13 mouse cellular contexts compared by ENCODE assay signal in the genomic region with DNA sequence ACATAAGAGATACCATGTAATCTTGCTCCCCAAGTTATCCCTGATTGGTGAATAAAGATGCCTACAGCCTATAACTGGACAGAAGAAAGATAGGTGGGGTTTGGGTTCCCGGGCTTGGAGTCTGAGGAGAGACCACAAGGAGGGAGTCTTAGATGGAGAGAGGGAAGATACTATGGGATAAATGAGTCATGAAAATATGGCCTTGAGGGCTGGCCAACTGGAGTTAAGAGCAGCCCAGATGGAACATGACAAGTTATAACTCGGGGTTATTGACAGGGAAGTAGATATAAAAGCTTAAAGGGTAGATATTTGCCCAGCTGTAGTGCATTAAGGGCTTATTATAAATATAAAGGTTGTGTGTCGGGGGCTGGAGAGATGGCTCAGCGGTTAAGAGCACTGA.
"Had no signal": no experiment of that assay in that cellular context is flagged by ENCODE, and none has a peak within 500 bp of the region (broad histone marks: within the 10 kb centered on the region; RNA-seq: fewer than 3 reads in every experiment).

No protein-coding gene starts in this region.

- DNase-seq: gastrocnemius, adult 2 months; gastrocnemius, postnatal 10 days; gastrocnemius, postnatal 25 days; heart, adult 18-20 months; heart, postnatal 10 days; heart, postnatal 4 days; kidney, adult 11 months; kidney, adult 2 months; kidney, postnatal 14 days; kidney, postnatal 36 days; layer of hippocampus, adult 9-11 months; layer of hippocampus, postnatal 36 days; left cerebral cortex, postnatal 4 days had no signal
